Mouse (Mus musculus): Measurements from ENCODE around the gene Shoc2.

- TF ChIP-seq CTCF (IDR thresholded peaks at IDR 0.05; ENCODE audit: control insufficient read depth, insufficient read depth, insufficient replicate concordance, low read depth, low read length) (no peak), POLR2A (IDR thresholded peaks at IDR 0.05; ENCODE audit: control insufficient read depth, low read depth, low read length) (no peak)
Measured at GRCm38 (mm10) chr19:53906033-53906702, 37.9 kb upstream of the Shoc2 start.
